Mouse (Mus musculus): ENCODE data around the gene Mob4.

- TF ChIP-seq CTCF (IDR thresholded peaks at IDR 0.05; ENCODE audit: low read depth) (no peak), EP300 (IDR thresholded peaks at IDR 0.05; ENCODE audit: low read depth) (no peak)
Measured at GRCm38 (mm10) chr1:55134301-55134700, 3.3 kb downstream of the Mob4 start.
